Mouse (Mus musculus) neutrophil, adult 5-6 weeks (primary cell): ENCODE data around the gene Ssh2. TPM values are rescaled to one million over a fixed set of nuclear protein-coding genes. Genes with fewer than 3 reads are reported as not detected.

ENCODE experiments used
- ATAC-seq: fragments of 151-379, 151-347 bp; 2 replicates; pipeline ENCODE4 v1.8.0; 2017; ENCODE audit warnings: mild to moderate bottlenecking, moderate TSS enrichment; ENCODE audit not compliant: insufficient number of reproducible peaks, poor library complexity, low FRiP score, severe bottlenecking; ENCODE audit errors: extremely low read depth
- total RNA-seq: library from RNA; stranded (forward); fragments of 200-1000 nt; gene quantifications from 2 replicates; pipeline ENCODE4 v1.2.3, GENCODE M21; 2017

Ssh2 gene
- total RNA-seq, 1 experiment from 2014 or later = 463 TPM

DNA sequence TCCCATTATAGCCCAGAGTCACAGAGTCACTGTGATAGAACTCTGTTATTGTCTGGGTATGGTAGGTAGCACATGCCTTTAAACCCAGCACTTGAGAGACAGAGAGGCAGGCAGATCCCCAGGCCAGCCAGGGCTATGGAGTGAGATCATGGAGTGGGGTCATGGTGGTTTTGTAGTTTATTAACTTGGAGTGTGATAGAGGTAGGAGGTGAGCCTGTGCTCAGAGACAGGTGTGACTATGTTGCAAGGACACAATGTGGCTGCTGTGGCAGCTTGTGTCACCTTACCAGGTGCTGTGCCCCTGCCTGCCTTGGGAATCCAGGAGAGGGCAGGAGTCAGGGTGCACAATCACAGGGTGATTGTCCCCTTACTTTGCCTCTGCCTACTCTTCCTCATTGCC, 279.4 kb downstream of the Ssh2 start:
- no peak for ATAC-seq

DNA sequence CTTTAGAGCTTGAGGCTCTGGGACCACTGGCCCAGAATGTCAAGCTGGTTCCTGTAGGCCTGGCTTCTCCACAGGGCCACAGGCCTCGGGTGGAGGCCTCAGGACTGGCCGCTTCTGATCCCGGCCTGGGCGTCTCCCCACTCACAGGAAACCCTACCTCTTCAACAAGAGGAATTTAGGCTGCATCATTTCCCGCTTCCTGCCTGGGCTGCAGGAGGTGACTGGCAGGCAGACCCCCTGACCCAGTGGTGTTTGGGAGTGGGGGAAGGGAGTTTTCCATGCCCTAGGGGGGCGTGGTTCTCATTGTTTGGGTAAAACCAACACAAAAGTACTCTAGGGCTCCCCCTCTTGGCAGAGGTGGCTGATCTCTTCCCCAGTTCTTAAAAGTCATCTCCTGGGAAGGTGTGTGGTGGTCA, 281.3 kb downstream of the Ssh2 start:
- no peak for ATAC-seq

DNA sequence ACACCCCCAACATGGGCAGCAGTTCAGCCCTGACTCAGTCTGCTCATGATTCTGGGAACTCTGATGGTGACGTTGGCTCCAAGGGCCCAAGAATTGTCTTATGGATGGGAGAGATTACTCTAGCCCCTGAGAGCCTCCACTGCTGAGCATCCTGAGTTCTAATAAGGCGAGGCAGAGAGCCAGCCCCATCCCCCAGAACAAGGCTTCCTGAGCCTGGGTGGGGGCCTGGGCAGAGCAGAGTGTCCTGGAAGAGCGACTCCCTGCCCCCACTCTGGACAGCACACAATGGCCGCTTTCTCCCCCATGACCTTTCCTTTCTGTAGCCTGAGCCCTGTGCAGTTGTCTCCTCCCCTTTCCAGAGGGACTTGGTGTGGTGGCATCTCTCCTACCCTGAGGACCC, 281.8 kb downstream of the Ssh2 start:
- ATAC-seq = no peak

DNA sequence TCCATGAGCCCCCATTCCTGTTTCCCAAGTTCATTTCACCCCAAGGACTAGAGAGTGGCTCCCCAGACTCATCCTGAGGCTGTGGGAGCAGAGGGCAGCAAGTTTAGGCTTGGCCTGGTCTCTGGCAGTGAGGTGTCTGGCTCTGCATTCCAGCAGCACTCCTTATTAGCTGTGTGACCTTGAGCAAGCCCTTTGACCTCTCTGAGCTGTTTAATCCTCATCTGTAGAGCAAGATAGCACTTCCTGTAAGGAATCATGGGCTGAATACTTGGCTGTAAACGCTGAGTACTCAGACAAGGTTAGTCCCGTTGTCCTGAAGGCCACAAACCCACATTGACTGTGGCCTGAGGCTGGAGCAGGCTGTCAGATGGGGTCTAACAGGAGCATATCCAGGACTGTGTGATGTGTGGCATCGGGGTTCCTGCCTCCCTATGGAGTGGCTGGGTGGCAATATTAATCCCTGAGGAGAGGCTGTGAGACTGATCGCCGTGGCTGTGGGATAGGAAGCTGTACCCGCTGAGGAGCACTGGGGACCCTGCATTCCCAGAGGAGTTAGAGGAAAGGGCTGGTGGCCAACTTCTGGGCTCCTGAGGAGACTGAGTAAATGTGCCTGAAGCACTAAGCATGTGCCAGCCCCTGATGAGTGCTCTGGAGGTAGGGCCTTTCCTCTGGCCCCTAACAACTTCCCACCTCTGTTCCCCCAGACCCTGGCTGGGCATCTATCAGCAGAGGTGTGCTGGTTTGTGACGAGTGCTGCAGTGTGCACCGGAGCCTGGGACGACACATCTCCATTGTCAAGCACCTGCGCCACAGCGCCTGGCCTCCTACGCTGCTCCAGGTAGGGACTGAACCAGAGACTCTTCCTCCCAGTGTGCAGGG, 282.4 kb downstream of the Ssh2 start:
- no peak for ATAC-seq

DNA sequence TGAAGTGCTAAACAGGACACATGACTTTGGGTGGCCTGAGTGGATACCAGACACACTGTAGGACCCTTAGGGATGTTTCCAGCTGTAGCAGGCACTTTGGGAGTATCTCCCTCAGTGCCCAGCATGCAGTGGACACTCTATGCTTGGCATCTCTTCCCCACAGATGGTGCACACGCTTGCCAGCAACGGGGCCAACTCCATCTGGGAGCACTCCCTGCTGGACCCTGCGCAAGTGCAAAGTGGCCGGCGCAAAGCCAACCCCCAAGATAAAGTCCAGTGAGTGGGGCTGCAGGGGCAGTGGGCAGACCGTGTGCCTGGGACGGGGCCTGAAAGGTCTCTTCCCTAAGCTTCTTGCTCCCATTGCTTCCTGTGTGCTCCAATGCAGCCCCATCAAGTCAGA, 283.3 kb downstream of the Ssh2 start:
- no peak for ATAC-seq

DNA sequence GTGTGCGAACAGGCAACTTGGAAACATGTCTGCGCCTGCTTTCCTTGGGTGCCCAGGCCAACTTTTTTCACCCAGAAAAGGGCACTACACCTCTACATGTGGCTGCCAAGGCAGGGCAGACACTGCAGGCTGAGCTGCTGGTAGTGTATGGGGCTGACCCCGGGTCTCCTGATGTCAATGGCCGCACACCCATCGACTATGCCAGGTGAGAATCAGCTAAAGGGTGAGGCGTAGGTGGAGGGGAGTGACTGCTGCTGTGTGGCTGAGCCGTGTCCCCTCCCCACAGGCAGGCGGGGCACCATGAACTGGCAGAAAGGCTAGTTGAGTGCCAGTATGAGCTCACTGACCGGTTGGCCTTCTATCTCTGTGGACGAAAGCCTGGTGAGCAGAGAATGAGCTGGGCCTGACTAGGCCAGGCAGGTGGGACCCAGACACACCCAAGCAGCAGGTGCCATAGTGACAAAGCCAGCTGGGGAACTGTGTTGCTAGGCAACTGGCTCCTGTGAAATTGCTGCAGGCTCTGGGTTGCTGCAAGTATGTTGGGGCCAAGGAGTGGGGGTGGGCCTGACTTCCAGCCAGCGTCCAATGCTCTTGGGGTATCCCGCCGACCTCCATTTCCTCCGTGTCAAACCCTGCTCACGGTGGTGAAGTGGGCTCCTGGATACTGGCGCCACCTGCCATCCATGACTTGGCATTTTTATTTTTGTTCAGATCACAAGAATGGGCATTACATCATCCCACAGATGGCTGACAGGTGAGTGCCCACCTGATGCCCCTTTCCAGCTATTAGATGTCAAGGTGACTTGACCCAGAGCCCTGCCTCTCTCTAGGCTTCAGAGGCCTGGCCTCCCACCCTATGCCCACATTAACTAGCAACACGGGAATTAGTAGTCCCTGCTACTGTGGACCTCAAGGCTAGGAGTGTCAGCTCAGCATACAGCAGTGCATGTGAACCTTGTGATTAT, 284.6 kb downstream of the Ssh2 start:
- ATAC-seq = no peak

DNA sequence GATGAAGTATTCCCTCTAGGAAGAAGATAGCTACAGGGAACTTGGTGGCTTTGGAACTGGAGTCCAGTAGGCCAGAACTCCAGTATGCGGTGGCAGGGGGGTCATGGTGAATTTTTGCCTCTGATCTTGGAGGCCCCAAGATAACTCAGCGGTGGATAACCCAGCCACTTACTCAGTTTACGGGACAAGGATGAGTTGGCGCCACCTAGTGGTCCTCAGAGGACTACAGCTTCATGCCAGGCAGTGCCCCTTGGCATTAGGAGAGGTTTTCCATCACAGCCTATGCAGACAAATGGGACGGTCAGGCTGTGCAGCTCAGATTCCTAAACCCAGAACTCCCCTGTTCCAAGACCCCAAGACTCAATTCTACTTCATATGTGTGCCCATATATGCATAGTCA, 285.3 kb downstream of the Ssh2 start:
- peak; percentile 53; the same call in 1 of the 2 replicates for ATAC-seq

DNA sequence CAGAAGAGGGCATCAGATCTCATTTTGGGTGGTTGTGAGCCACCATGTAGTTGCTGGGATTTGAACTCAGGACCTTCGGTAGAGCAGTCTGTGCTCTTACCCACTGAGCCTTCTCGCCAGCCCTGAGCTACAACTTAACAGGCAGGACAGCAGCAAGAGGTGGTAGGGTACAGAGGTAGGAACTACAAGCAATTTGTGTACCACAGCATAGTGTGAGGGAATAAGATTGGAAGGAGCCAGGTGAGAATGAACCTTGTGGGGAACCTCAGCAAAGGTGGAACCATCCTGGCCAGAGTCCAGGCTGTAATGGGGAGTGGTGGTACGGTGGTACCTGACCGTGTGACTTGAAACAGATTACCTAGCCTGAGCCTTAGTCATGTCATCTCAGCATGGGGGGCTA, 285.9 kb downstream of the Ssh2 start:
- ATAC-seq = no peak

DNA sequence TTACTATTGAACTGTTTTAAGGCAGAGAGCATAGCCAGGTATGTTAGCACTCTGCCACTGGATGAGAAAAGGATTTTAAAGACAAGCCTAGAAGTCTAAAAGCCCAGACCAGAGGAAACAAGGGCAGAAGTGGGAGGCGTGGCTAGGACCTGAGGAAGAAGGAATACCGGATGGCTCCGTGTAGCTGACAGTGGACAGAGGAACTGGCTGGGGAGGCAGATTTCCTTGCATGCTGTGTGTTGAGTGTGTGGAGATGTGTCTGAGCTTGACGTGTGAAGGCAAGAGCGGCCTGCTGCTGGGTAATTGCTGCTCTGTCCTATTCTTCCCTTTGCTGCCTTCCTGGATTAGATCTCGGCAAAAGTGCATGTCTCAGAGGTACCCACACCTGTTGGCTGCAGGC, 286.4 kb downstream of the Ssh2 start:
- ATAC-seq = no peak

DNA sequence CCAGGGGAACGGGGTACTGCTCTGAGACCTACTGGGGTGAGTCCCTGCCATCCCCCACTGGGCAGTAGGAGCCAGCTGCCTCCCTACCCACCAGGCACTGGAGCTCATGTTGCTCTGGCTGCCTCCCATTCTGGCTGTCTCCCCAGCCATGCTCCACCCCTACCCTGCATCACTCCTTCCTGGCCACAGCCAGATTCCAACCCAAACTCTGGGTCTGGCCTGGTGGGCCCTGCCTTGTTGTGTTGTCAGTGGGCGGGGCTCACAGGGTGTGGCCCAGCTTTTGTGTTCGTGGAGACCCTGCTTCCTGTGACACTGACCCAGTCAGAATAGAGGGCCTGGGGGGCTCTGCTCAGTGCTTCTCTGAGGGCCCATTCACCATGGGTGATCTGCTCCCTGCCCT, 287.4 kb downstream of the Ssh2 start:
- ATAC-seq = no peak

DNA sequence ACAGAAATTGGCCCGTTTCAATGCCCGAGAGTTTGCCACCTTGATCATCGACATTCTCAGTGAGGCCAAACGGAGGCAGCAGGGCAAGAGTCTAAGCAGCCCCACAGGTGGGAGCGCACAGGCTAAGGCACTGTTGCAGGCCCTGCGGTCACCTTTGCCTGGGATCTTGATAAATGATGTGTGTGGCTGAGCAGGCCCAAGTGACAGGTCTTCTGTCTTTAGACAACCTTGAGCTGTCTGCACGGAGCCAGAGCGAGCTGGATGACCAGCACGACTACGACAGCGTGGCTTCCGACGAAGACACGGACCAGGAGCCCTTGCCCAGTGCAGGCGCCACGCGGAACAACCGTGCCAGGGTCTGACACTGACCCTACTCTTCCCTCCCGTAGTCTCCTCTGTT, 288.3 kb downstream of the Ssh2 start:
- no peak for ATAC-seq

DNA sequence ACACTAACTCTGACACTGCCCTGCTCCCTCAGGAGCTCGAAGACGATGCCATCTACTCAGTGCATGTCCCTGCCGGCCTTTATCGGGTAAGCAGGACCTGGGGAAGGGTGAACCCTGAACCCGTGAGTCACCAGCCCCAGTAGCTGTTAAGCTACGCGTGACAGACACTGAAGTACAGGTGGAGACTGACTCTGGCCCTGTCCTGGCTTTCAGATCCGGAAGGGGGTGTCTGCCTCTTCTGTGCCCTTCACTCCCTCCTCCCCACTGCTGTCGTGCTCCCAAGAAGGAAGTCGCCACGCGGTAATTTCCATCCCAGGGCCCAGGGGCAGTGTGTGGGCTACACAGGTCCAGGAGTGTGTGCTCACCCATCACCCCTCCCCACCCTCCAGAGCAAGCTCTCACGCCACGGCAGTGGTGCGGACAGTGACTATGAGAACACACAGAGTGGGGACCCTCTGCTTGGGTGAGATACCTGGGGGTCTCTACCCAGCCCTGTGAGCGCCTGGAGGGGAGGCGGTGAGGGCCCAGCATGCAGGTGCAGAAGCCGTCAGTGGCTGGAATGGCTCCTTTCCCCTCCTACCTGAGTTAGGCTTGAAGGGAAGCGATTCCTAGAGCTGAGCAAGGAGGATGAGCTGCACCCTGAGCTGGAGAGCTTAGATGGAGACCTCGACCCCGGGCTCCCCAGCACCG, 289.3 kb downstream of the Ssh2 start:
- ATAC-seq = no peak

DNA sequence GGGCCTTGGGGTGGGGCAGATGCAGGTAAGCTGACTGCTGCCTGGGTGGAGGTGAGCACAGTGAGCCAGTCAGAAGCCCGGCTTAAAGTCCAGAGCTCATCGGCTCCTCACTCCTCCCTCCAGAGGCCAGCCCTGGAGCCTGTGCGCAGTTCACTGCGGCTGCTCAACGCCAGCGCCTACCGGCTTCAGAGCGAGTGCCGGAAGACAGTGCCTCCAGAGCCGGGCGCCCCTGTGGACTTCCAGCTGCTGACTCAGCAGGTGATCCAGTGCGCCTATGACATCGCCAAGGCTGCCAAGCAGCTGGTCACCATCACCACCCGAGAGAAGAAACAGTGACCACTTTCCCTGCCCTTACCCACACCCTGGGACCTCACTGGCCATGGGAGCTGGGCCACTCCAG, 290.2 kb downstream of the Ssh2 start:
- ATAC-seq = no peak

DNA sequence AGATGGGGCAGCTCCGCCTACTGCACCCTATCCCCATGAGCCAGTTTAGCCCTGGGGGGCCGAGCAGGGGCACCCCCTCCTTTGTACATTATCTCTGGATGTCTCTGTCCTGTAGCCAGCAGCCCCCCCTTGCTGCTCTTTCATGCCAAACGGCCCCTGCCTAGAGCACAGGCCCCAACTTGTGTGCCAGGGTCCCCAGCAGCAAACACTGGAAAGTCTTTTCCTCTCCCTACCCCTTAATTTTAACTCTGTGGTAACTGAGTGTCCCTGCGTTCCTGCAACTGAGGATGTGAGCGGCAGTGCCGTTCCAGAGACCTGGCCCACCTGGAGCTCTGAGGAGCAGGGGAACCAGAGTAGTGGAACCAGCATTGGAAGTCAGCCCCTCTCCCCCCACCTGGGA, 290.9 kb downstream of the Ssh2 start:
- ATAC-seq = no peak

DNA sequence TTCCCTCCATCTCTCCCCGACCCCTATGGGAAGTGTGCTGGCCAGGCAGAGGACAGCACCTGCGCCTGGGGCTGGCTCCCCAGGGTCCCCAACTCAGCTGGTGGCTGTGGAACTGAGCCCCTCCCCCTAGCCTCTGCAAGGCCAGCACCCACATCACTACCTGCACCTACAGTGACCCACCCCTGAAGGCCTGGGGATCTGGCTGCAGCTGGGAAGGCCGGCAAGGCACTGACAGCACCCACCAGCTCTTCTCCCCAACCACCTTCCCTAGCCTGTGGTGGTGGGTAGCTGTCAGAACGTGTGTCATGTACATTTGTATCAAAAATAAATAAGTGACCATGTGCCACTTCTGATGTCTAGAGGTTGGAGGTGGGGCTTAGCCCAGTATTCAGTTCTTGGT, 291.3 kb downstream of the Ssh2 start:
- no peak for ATAC-seq

DNA sequence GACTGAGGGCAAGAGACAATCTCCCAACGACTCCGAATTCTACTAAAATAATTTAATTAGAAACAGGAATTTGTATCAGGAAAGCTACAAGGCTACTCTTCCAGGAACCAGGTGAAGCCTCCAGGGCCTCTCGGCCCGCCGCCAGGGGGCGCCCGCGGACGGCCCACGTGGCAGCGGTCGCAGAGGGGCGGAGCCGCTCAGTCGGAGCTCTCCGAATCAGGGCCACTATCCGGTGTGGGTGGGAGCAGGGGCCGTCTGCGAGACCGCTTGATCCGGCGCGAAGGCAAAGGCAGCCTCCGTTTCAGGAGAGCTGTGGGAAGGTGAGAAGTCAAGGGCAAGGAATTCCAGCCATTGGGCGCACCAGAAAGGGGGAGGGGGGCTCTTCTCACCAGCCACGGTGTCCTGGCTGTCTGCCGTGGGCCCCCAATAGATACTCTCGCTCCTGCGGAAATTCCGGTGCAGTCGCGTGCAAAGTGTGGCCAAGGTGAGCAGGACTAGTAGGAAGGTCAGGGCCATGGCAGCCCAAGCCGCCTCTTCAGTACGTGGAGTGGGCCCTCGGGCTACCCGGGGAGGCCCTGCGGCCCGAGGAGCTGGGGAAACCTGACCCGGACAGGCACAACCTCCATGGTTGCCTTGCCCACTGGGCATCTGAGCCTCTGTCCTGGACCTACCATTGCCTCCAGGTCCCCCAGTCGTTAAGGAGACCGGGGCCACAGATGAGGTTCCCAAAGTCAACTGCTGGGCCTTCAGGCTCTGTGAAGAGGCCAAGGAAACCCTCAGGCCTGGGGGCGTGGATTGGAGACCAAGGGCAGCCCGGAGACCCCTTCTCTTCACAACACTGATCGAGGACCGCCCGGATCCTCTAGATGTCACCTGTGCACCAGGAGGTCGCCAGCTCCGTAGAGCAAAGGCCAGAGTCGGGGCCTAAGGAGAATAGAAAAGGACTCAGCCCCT, 292.3 kb downstream of the Ssh2 start:
- ATAC-seq = peak; percentile 59
